Mouse (Mus musculus) right cerebral cortex, postnatal 10 days (tissue): ENCODE data around the gene Dgke.
A peak's percentile ranks its signal among the peaks of the same experiment; 100 is the strongest.
"Not testable (repeated sequence)": the region's sequence is repeated elsewhere in the genome, so short reads cannot be mapped to it uniquely, and the experiment has no call there.

Experiments used
- DNase-seq, 2 experiments: peaks; one replicate each; pipeline ENCODE4 v3.0.0; 2021; ENCODE audit warnings: low spot score in 2 of 2

The Dgke gene

GRCm38 (mm10) chr11:89066750-89067149, at the start of gene Dgke:
Dgke (minus strand) TSS chr11:89066850.
- no peak for DNase-seq

GRCm38 (mm10) chr11:89107180-89107807, 40.6 kb upstream of the Dgke start:
- DNase-seq: no peak

GRCm38 (mm10) chr11:89105823-89106222, 39.2 kb upstream of the Dgke start:
- DNase-seq: no peak

GRCm38 (mm10) chr11:89105211-89105610, 38.6 kb upstream of the Dgke start:
- DNase-seq: no peak

GRCm38 (mm10) chr11:89103166-89103565, 36.5 kb upstream of the Dgke start:
- no peak for DNase-seq

- peak; percentile 48 to 68 for DNase-seq
These were observed 34.2 kb upstream of the Dgke start for GRCm38 (mm10) chr11:89100826-89101321.

- peak; percentile 84 to 87 for DNase-seq
These were observed 33.8 kb upstream of the Dgke start for GRCm38 (mm10) chr11:89100403-89100802.

GRCm38 (mm10) chr11:89098930-89099329, 32.3 kb upstream of the Dgke start:
- DNase-seq: no peak

GRCm38 (mm10) chr11:89098083-89098835, 31.6 kb upstream of the Dgke start:
- no peak for DNase-seq

- DNase-seq: not testable (repeated sequence)
These were observed 30.6 kb upstream of the Dgke start for GRCm38 (mm10) chr11:89097292-89097691.

GRCm38 (mm10) chr11:89095306-89095705, 28.7 kb upstream of the Dgke start:
- no peak for DNase-seq

GRCm38 (mm10) chr11:89092714-89093113, 26.1 kb upstream of the Dgke start:
- peak; percentile 53 to 64 for DNase-seq

- not testable (repeated sequence) for DNase-seq
These were observed 23.7 kb upstream of the Dgke start for GRCm38 (mm10) chr11:89090359-89090758.

- no peak for DNase-seq
These were observed 22.1 kb upstream of the Dgke start for GRCm38 (mm10) chr11:89088754-89089153.

GRCm38 (mm10) chr11:89086208-89086809, 19.7 kb upstream of the Dgke start:
- DNase-seq: peak in 1 of 2 experiments; percentile 47

- DNase-seq: peak; percentile 54 to 61
These were observed 18.0 kb upstream of the Dgke start for GRCm38 (mm10) chr11:89084601-89085000.

GRCm38 (mm10) chr11:89082691-89083090, 16.0 kb upstream of the Dgke start:
- not testable (repeated sequence) for DNase-seq

- DNase-seq: not testable (repeated sequence)
These were observed 15.3 kb upstream of the Dgke start for GRCm38 (mm10) chr11:89081906-89082305.

GRCm38 (mm10) chr11:89078996-89079680, 12.5 kb upstream of the Dgke start:
- no peak for DNase-seq

- DNase-seq: no peak
These were observed 11.7 kb upstream of the Dgke start for GRCm38 (mm10) chr11:89078305-89078704.

- DNase-seq: no peak
These were observed 11.0 kb upstream of the Dgke start for GRCm38 (mm10) chr11:89077601-89078000.

- no peak for DNase-seq
These were observed 9.7 kb upstream of the Dgke start for GRCm38 (mm10) chr11:89076370-89076821.
